Mouse (Mus musculus): Measurements from ENCODE around the gene Aar2.

DNA sequence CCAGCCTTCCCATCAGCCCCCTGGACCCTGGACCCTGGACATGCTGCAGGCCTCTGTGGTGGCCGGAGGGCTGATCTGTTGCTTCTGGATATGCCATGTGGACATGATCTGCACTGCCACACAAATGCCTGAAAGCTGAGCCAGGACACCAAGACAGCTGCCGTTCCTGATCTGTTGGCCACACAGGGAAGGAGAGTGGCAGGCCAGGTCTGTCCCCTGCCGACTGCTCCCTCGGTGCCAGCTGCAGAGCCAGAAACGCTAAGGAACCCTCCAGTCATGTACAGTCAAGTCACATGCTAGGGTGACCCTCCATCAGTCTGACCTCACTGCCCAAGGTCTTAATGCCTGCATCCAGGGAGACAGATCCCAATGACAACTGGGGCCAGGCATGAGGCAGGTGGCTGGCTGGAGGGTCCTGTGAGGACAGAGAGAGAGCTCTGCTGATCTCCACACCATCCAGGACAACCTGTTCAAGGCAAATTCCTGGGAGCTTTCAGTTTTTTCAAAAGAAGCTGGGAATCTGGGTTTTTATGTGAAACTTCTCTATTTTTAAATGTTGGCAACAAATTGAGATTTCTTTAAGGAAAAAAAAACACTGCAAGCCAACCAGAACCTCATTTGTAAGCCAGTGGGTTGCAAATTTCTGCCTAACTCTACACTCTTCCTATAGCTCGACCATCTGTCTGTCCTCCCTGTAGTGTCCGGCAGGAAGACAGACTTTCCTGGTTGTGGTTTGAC is 29.6 kb downstream of the Aar2 start:
- TF ChIP-seq ZC3H11A (IDR thresholded peaks at IDR 0.05; ENCODE audit: borderline replicate concordance, low read depth, low read length) (no peak), ZNF384 (IDR thresholded peaks at IDR 0.05; ENCODE audit: low read depth, low read length) (no peak), HCFC1 (IDR thresholded peaks at IDR 0.05; ENCODE audit: borderline replicate concordance, insufficient read depth, low read length) (no peak), CHD2 (IDR thresholded peaks at IDR 0.05; ENCODE audit: low read depth, low read length) (no peak), MAFK (IDR thresholded peaks at IDR 0.05; ENCODE audit: insufficient read depth, low read depth, low read length) (no peak)
